Mouse (Mus musculus) liver, adult 2 months (tissue): ENCODE measurements around the gene Rb1.

Experiments used
- CTCF ChIP-seq: fragments of 200-500 bp; IDR thresholded peaks from 2 replicates; pipeline ENCODE4 v1.5.1; 2011; ENCODE audit warnings: low read depth, low read length, control low read depth
- POLR2A ChIP-seq: fragments of 200-500 bp; IDR thresholded peaks from 2 replicates; pipeline ENCODE4 v1.6.1; 2011; ENCODE audit warnings: low read length, control low read depth; ENCODE audit not compliant: insufficient read depth; ENCODE audit errors: extremely low read depth

GRCm38 (mm10) chr14:73161303-73161702 lies 164.3 kb downstream of the Rb1 start:
- TF ChIP-seq POLR2A (no peak), CTCF (no peak)
